Mouse (Mus musculus) hindbrain, postnatal 0 days (tissue): ENCODE measurements around the gene 9430038I01Rik. TPM values are rescaled to one million over a fixed set of nuclear protein-coding genes. Genes with fewer than 3 reads are reported as not detected.
"Not testable (repeated sequence)": the region's sequence is repeated elsewhere in the genome, so short reads cannot be mapped to it uniquely, and the experiment has no call there.

Experiments
- ATAC-seq: fragments of 200-750 bp; cut with Nextera tagmentation; 2 replicates; pipeline ENCODE4 v1.8.0; 2017; ENCODE audit warnings: mild to moderate bottlenecking, moderate TSS enrichment, moderate library complexity
- DNase-seq: peaks from one replicate; pipeline ENCODE4 v3.0.0-alpha.2; 2015; ENCODE audit warnings: low spot score
- H3K27ac ChIP-seq: fragments of 300-500 bp; sonication (generic); 2 replicates; pipeline ENCODE4 v1.5.1; 2014; ENCODE audit warnings: mild to moderate bottlenecking
- H3K27me3 ChIP-seq: fragments of 300-500 bp; sonication (generic); 2 replicates; pipeline ENCODE4 v1.6.1; 2014; ENCODE audit warnings: low read length, mixed read lengths; ENCODE audit not compliant: insufficient read depth
- H3K36me3 ChIP-seq: fragments of 300-500 bp; sonication (generic); 2 replicates; pipeline ENCODE4 v1.6.1; 2014; ENCODE audit warnings: low read length, mixed read lengths; ENCODE audit not compliant: insufficient read depth
- H3K4me1 ChIP-seq: fragments of 300-500 bp; sonication (generic); 2 replicates; pipeline ENCODE4 v1.6.1; 2014; ENCODE audit warnings: antibody characterized with exemption, low read length, mixed read lengths; ENCODE audit not compliant: insufficient read depth
- H3K4me2 ChIP-seq: fragments of 300-500 bp; sonication (generic); 2 replicates; pipeline ENCODE4 v1.6.1; 2014; ENCODE audit warnings: low read depth, mild to moderate bottlenecking, low read length, moderate library complexity, mixed read lengths
- H3K4me3 ChIP-seq: fragments of 300-500 bp; sonication (generic); 2 replicates; pipeline ENCODE4 v1.5.1; 2014; ENCODE audit warnings: low read length
- H3K9ac ChIP-seq: fragments of 300-500 bp; sonication (generic); replicated peaks from 2 replicates; pipeline ENCODE4 v1.6.1; 2014; ENCODE audit warnings: mild to moderate bottlenecking, low read length, moderate library complexity, mixed read lengths
- H3K9me3 ChIP-seq: fragments of 300-500 bp; sonication (generic); 2 replicates; pipeline ENCODE4 v1.6.1; 2016; ENCODE audit warnings: low read length, mixed read lengths
- CTCF ChIP-seq: IDR thresholded peaks from 2 replicates; pipeline ENCODE4 v1.5.1; 2016; ENCODE audit warnings: antibody characterized with exemption, control low read depth, low read depth
- WGBS: fragments of 180-500 bp; shearing (Covaris S2); extraction: QIAGEN DNeasy Blood & Tissue Kit; methylation state at CpG from one replicate; pipeline ENCODE4 v1.1.7; 2014; 5-methylcytosine and 5-hydroxymethylcytosine counted together
- polyA plus RNA-seq: library from polyadenylated mRNA; unstranded; fragments of >200 nt; fragmentation: Nextera tagmentation; extraction: Ambion mirVana; gene quantifications from 2 replicates; pipeline ENCODE4 v1.2.1, GENCODE M21; 2015
- total RNA-seq: library from RNA; depleted of rRNA; stranded (reverse); fragments of >200 nt; gene quantifications from 2 replicates; pipeline ENCODE4 v1.2.3, GENCODE M21; 2014; rRNA removed

9430038I01Rik gene
- total RNA-seq (7.3 and 8.9 TPM in 2 replicates), polyA plus RNA-seq (13.9 and 18.0 TPM in 2 replicates)

DNA sequence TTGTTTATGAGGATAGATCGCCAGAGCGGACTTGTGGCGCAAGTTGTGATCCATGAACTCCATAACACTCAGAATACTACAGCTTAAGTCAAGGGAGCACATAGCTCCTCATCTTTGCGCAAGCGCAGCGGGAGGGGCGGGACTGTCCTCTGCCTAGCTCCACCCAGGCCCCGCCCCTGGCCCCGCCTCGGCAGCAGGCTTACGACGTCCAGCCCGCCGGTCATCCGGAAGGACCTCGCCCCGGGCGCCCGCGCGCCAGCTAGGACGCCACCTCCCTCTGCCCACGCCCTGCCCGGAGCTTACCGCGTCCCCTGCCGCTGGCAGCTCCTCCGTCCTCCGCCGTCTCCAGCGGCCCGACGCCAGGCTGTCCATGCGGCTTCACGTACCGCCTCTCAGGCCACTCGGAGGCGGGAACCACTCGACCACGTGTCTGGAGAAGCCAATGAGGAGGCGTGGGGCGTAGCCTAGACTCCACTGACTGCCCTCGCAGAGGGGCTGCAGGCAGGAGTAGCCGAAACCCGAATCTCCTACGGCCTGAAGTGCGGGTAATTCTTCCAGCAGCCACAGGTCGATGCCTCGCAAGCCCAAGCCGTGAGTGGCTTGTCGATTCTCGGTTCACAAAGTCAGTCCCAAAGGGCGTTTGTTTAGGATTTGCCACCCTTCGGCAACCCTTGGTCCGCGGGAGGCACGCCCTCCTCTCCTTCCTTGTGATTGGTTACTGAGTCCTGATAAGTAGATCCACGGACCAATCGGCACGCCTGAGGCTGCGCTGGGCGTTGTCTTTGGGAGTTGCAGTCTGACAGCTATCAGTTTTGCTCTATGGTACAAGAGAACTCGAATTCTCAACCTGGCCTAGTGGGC, at the start of gene 9430038I01Rik:
Gene 9430038I01Rik (minus strand): TSS at position 426 of the 861 bp plus-strand sequence.
- WGBS = under 1% methylated on average over 62 of the region's 63 CpGs
- DNase-seq (peak; percentile 98), ATAC-seq (peak; percentile 100)
- H3K36me3 ChIP-seq = no peaks in the 10 kb centered on the region
- H3K9me3 ChIP-seq = no peaks in the 10 kb centered on the region
- peak; percentile 30; the same call in 1 of the 2 replicates for TF ChIP-seq CTCF
- peak within 1 kb of the TSS; percentile 59 for H3K4me3 ChIP-seq
- H3K9ac ChIP-seq = peak within 1 kb of the TSS; percentile 59
- H3K4me2 ChIP-seq = peak within 1 kb of the TSS; percentile 62
- H3K4me1 ChIP-seq = no peaks in the 10 kb centered on the region
- H3K27me3 ChIP-seq = no peaks in the 10 kb centered on the region
- peak within 1 kb of the TSS; percentile 86 for H3K27ac ChIP-seq

- peaks cover 4% of the 10 kb centered on the region; the same call in 1 of the 2 replicates for H3K36me3 ChIP-seq
- no peak for TF ChIP-seq CTCF
These were observed 34.8 kb upstream of the 9430038I01Rik start for GRCm38 (mm10) chr7:137445321-137445720.

DNA sequence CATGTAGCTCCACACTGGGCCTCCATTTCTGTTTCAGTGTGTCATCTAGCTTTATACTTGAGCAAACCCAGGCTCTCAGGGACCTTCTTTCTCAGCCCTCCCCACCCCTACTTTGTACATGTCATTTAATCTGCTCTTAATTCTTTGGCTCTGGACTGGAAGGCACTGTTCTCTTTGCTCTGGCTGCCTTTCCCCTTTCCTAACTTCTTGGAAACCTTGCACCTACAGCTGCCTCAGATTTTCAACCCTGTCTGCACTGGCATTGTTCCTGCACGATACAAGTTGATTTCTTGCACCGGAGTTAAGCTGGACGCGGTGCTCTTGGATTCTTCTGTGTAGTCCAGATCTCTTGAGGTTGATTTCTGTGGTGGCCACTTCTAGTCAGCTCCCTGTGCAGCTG, 32.4 kb upstream of the 9430038I01Rik start:
- no peak for DNase-seq
- Histone ChIP-seq H3K27ac (no peak overlapping the region), H3K4me2 (no peak overlapping the region), H3K27me3 (no peaks in the 10 kb centered on the region), H3K9me3 (no peaks in the 10 kb centered on the region), H3K4me3 (no peak overlapping the region), H3K36me3 (peaks cover 4% of the 10 kb centered on the region; the same call in 1 of the 2 replicates), H3K4me1 (peaks cover 8% of the 10 kb centered on the region), H3K9ac (no peak overlapping the region)
- ATAC-seq = no peak
- no peak for TF ChIP-seq CTCF
- 74% methylated on average over 4 of the region's 4 CpGs for WGBS

More at GRCm38 (mm10) chr7:137445321-137445720, 34.8 kb upstream of the 9430038I01Rik start:
- no peak overlapping the region for H3K4me2 ChIP-seq
- no peaks in the 10 kb centered on the region for H3K27me3 ChIP-seq
- no peaks in the 10 kb centered on the region for H3K9me3 ChIP-seq
- H3K4me3 ChIP-seq = no peak overlapping the region
- ATAC-seq (no peak), DNase-seq (no peak)
- no peak overlapping the region for H3K27ac ChIP-seq
- no peaks in the 10 kb centered on the region; the same call in 1 of the 2 replicates for H3K4me1 ChIP-seq
- no peak overlapping the region for H3K9ac ChIP-seq
- 95% methylated on average over 12 of the region's 12 CpGs for whole genome bisulfite sequencing

DNA sequence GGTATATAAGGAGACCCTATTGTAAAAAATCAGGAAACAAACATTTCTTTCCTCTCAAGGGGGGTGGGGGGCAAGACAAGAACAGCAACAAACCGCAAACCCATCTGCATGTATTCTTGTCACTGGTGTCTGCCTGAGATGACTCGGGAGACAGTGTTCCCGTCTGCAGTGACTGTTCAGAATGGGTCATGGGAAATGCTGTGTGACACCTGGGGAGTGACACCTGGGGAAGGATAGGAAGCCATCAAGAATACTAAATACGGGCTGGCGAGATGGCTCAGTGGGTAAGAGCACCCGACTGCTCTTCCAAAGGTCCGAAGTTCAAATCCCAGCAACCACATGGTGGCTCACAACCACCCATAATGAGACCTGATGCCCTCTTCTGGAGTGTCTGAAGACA, 28.4 kb upstream of the 9430038I01Rik start:
- H3K9ac ChIP-seq, H3K27me3 ChIP-seq, DNase-seq, ATAC-seq, H3K4me1 ChIP-seq, H3K9me3 ChIP-seq, H3K36me3 ChIP-seq, H3K27ac ChIP-seq: not testable (repeated sequence)
- peak overlapping the region; percentile 76 for H3K4me2 ChIP-seq
- peak overlapping the region; percentile 87 for H3K4me3 ChIP-seq
- WGBS = 78% methylated on average over 7 of the region's 7 CpGs

DNA sequence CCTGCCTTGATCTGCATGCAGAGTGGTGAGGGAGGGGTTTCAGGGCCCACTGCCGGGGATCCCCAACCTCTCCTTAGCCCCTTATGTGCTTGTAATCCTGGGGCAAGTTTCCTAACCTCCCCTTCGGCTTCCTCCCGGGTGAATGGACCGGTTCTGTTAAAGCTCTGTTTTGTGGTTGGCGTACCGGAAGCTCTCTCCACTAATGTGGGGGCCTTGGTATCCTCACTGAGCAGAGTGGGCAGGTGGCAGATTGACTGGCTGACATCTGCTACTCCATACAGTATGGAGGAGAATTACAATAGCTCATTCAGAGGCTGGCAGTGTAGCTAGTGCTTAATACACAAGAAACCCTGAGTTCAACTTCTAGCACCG, 27.6 kb upstream of the 9430038I01Rik start:
- DNase-seq = peak; percentile 47
- no peak for TF ChIP-seq CTCF
- Histone ChIP-seq H3K4me1 (peaks cover 8% of the 10 kb centered on the region), H3K9ac (peak overlapping the region; percentile 78), H3K27ac (peak overlapping the region; percentile 89), H3K9me3 (no peaks in the 10 kb centered on the region), H3K27me3 (no peaks in the 10 kb centered on the region), H3K4me3 (peak overlapping the region; percentile 87), H3K4me2 (peak overlapping the region; percentile 76), H3K36me3 (no peaks in the 10 kb centered on the region)
- WGBS = 1% methylated on average over 7 of the region's 7 CpGs
- ATAC-seq = peak; percentile 52

DNA sequence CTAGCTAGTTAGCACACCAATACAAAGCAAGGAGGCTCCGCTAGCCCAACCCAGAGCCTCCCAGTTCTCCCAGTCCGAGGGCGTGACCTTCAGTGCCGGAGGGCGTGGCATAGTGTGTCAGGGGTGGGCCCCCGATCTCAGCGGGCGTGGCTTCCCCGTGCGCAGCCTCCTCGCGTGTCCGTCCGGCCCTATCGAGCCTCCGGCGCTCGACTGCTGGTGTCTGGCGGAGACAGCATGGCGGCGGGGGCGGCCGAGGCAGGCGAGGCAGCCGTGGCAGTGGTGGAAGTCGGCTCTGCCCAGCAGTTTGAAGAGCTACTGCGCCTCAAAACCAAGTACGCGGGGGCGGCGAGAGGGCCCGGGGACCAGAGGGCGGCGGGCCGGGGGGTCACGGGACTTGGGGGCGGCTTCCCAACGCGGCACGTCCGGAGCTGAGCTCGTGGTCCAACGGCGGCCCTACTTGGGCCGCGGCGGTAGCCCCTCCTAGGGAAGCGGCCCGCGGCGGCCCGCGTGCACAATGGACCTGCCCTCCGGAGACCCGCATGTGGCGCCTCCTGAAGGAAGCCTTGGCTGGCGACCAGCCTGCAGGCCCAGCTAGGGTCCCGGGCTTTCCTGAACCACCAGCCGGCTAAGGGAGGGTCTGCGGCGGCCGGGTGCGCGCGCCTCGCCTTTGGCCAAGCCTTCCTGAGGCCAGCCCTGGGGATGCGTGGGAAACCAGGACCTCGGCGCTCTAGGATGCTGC, 27.0 kb upstream of the 9430038I01Rik start, which contains the start of gene Glrx3:
Gene Glrx3 (plus strand): TSS at position 175 of the 739 bp plus-strand sequence.
- Histone ChIP-seq H3K27me3 (no peaks in the 10 kb centered on the region), H3K27ac (peak within 1 kb of the TSS; percentile 89), H3K36me3 (no peaks in the 10 kb centered on the region), H3K4me2 (peak within 1 kb of the TSS; percentile 76), H3K9ac (peak within 1 kb of the TSS; percentile 78), H3K4me1 (peaks cover 8% of the 10 kb centered on the region), H3K4me3 (peak within 1 kb of the TSS; percentile 87), H3K9me3 (no peaks in the 10 kb centered on the region)
- ATAC-seq (peak; percentile 97), DNase-seq (peak; percentile 95)
- TF ChIP-seq CTCF = no peak
- WGBS = under 1% methylated on average over 60 of the region's 69 CpGs
